Mouse (Mus musculus) liver, postnatal 0 days (tissue): ENCODE measurements at regions not wholly inside any gene's neighbourhood (a gene's known extent, or its start where the extent isn't known, plus 50 kb on each side); places are given as distances from the start of the nearest gene placed in this dataset.

ENCODE experiments used
- CTCF ChIP-seq: sonication (generic); IDR thresholded peaks from 2 replicates; pipeline ENCODE4 v1.5.1; 2016; ENCODE audit warnings: antibody characterized with exemption, low read depth
- EP300 ChIP-seq: IDR thresholded peaks from 2 replicates; pipeline ENCODE4 v1.6.1; 2016; ENCODE audit warnings: antibody characterized with exemption, low read depth, mild to moderate bottlenecking

- TF ChIP-seq CTCF, result no peak
- TF ChIP-seq EP300, result no peak
Measured at GRCm38 (mm10) chr9:115545178-115545577, 235.0 kb upstream of the Stt3b start.
